Mouse (Mus musculus) urinary bladder, postnatal 25 days (tissue): Measurements from ENCODE around the gene Disc1.

Experiments used
- DNase-seq: peaks from one replicate; pipeline ENCODE4 v3.0.0; 2022; ENCODE audit warnings: low spot score

Gene Disc1

DNA sequence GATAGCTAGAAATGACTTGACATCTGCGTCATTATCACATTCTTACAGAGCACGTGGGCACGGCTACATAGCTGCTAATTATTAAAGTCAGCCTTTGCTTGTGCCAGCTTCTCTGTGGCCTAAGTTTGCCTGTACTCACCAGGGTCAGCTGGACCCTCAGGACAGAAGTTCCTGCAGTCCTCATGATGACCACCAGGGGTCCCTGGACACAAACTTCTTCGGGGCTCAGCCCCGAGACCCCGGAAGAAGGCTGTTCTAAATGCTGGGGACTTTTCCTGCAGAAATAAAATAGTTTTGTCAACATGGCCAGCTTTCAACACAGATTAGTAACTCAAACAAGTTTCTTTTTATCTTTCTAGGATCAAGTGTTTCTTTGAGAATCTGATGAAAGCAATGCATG, 74.3 kb downstream of the Disc1 start:
- peak; percentile 9 for DNase-seq

DNA sequence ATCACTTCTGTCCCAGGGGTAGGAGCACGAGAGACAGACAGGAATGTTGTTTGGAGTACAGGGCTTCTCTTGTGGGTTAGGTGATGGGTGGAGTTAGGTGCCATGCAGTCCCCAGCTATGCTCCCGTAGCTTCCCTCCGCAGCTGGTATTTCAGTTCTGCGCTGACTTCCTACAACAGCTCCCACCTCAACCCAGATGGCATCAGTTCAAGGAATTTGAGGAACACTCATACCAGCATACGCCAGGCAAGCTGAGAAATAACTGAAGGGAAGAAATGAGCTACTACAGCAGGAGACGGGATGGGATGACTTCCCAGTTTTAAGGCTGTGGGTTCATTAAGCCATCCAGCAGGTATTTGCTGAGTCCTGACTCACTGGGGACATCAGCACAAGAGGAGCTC, 76.8 kb downstream of the Disc1 start:
- DNase-seq = no peak

DNA sequence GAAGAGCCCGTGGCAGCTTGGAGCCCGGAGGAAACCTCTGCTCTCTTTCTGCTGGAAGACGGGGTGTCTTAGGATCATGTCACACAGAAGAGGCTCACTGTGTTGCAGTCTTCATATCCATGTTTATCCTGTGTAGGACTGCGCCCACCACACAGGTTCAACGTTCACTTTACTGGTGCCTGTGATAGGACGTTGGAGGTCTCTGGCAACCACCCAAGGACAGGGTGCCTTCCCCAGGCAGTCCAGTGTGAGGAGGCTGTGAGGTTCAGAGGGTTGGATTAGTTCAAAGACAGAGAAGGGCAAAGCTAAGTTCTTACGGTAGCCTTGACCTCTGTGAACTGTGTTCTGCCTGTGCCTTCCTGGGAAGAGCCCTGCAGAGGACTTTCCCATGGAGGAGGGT, 77.3 kb downstream of the Disc1 start:
- no peak for DNase-seq

DNA sequence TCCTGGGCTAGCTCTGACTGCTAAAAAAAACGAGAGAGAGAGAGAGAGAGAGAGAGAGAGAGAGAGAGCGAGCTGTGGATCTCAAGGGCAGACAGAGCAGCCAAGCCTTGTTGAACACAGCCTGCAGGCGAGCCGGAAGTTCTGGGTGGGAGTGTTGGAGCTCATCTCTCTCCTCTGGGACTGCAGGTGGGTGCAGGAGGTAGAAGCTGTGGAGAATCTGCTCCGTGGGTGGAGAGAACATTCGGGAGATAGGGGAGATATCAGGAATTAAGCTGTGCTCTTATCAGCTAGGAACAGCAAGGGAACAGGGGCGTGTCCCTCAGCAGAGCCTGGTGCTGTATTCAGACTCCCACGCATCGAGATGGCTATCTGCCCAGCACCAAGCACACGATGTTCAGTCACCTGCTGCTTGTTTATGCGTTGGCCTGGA, 79.7 kb downstream of the Disc1 start:
- no peak for DNase-seq

DNA sequence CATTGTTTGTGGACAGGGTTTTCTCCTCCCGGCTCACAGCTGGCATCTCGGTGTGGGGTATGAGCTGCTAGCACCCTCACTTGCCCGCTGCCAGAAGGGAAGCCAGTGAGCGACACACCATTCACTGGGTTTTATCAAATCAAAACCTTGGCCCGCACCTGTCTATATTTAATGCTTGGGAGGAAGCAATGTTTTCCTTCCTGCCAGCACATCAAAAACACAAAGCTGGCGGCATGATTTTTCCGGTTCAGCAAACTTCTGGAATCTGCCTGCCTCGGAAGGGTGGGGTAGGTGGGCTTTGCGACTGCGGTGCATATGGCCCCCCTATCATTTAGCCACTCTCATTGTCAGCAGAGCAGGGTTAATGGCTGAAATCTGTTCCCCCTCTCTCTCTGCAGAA, 80.9 kb downstream of the Disc1 start:
- DNase-seq = no peak

DNA sequence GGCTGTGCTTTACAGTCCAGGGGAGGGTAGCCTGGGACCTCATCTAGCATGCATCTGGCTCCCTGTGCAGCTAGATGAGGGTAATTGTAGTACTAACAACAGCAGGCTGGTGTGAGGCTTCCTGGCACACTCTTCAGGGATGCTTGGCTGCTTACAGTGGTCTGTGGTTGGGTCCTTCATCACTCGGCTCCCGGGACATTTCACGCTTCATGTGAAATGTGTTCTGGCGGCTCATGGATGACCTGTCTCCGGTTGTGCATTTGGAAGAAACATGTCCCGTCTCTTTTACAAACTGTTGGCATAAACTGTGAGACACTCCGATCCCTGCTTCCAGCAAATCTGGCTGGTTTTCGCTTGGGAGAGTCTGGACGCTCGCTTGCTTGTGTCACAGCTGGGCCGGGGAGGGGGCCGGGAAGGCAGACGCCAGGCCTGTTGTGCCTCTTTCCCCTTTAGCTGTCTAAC, 85.7 kb downstream of the Disc1 start:
- DNase-seq = no peak

DNA sequence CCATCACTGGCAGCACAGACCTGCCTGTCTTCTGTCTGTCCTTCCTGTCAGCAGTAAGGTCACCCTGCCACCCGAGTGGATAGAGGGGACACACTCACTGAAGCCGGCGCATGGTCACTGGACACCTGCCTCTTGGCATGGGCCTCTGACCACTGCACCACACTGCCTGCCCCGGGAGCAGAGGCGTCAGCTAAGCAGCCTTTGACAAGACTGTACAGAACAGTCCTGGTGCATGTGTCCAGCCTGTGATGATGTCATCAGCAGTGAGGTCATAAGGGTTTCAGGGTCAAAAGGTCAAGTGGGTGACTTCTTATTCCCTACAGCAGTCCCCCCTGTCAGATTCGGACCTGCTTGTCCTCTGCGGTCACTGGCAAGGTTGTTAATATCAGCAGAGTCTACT, 87.0 kb downstream of the Disc1 start:
- DNase-seq = no peak

DNA sequence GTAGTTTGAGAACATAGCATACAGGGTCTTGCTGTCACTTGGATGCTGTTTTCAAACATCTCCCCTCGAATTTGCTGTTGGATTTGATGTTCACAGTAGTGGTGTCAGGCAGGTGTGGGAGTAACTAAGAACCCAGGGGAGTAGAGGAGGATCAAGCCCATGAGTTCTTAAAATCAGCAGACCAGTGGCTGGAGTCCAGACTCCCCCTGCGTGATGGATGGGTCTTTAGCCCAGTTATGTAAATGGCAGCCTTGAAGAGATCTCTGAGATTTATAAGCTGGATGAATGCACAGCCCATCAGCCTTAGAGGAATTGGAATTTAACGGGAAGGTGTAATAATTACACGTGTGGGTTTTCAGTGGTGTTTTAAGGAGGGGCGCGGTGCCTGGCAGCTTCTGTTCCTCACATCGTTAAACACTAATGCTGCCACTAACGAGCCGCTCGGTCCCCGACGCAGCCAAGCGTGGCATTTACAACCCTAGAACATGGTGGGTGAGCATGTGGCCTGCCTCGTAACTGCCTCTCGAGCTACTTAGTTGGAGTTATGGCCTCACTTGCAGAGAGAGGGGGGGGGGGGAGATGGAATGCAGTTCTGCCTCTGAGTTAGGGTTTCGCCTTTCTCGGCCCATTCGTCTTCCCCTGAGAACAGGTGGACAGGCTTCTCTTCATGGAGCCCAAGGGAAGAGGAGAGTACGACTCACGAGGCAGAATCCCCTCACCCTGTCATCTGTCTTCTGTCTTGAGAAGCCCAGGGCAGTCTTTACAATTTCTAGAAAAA, 103.1 kb downstream of the Disc1 start:
- DNase-seq = no peak

DNA sequence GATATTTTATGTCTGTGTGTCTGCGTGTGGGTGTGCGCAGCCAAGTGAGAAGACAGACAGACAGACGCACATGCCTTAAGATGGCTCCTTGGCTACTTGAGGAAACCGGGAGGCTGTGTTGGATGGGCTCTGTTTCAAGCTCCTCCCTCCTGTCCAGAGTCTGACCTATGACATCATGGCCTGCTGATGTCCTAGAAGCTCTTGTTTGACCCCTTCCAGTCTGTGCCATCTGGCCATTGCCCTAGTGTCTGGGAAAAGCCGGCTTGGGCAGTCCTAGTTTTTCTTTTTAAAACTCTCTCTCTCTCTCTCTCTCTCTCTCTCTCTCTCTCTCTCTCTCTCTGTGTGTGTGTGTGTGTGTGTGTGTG, 103.6 kb downstream of the Disc1 start:
- no peak for DNase-seq

DNA sequence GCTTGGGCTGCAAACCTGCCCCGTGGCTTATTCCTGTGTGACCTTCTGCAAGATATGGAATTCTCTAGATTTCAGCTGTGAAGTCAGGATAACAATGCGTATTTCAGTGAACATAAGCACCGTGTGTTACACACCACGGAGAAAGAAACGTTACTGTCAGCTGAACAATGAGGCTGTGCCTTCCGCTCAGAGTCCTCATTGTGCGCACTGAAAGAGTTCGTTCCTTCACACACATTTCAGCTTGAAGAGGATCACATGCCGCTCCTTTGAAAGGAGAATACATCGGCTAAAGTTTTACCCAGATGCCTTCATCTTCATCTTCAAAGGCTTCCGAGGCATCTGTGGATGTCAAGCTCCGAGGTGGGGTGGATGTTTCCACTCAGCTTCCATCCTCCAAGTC, 105.4 kb downstream of the Disc1 start:
- DNase-seq = no peak

DNA sequence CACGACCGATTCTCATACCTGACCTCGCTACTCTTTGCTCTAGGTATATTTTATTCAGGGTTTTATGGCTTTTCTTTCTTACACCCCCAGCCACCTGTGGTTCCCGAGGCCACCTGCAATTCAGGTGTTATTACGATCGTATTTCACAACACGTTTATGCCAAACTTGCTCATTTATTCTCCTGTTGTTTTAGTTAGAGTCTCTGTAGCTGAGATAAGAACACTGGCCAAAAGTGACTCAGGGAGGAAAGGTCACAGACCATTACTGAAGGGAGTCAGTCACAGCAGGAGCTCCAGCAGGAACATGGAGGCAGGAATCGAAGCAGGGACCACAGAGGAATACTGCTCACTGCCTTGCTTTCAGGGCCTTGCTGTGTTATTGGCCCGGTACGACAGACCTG, 109.5 kb downstream of the Disc1 start:
- DNase-seq = no peak

DNA sequence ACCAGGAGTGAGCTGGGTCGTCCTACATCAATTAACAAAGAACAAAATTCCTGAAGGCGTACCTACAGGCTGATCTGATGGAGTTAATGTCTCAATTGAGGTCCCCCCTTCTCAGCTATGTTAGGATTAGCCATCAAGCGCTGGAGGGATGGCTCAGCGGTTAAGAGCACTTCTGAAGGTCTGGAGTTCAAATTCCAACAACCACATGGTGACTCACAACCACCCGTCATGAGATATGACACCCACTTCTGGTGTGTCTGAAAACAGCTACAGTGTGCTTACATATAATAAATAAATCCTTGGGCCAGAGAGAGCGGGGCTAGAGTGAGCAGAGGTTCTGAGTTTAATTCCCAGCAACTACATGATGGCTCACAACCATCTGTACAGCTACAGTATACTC, 109.9 kb downstream of the Disc1 start:
- no peak for DNase-seq

DNA sequence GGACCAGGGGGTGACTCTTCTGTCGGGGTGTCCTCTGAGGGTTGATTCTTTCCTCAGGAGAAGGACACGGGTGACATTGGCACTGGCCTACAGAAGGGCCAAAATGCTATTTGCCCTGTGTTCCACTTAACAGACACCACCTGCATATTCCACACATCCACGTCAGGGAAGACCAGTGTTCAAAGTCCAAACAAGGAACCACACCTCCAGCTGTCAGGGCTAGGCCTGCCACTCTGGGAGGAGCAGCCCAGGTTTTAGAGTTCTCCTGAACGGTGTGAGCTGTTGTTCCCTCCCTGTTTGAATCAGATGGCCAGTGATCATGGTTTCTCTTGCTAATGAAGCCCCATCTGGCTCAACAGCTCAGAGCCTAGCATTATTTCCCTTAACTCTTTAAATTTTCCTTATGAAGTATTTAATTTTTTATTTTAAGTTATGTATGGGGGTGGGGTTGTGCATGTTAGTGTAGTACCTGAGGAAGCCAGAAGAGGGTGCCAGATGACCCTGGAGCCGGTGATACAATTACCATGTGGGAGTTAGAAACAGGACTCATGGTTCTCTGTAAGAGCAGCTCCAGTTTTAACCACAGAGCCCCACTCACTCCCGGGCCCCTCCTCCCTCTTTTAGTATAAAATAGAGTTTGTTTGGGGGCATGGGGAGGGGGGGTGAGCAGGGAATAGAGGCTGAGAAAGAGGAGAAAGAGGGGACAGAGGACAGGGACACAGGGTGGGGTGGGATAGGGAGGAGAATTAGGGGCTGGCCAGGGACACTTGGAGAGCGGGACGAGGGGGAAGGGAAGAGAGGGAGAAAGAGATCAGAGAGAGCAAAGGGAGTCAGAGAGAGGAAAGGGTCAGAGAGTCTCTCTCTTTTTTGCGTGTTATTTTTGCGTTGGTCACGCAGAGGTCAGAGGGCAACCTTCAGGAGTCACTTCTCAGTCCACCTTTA, 111.8 kb downstream of the Disc1 start:
- DNase-seq = peak; percentile 41

DNA sequence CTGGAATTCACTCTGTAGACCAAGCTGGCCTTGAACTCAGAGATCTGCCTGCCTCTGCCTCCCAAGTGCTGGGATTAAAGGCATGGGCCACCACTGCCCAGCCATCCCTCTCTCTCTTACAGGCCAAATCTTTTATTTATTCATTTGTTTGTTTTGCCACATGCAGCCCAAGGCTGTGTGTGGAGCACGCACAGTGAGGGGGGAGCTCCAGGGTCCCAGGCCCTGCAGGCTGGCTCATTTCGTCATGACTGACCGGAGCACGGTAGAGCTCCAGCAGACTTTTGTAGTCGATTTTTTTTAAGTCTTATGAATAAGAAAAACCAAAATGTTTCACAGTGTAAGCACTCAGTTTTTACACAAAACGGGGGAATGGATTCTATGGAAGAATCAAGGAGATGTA, 112.5 kb downstream of the Disc1 start:
- no peak for DNase-seq

DNA sequence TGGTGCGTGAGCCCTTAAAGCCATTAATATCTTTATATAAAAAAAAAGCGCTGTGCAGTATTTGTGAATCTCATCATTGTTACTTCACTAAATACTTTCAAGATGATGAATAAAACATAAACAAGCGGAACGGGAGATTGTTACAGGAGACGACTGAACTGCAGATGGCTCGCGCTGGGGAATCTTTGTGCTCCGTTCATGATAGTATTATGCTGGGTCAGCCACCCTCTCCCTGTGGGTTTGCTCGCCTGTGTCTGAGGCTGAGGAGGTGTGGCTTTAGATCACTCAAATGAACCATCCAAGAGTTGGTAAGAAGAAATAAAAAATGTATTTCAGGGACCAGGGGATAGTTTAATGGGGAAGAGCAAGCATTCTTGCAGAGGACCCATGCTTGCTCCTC, 113.0 kb downstream of the Disc1 start:
- DNase-seq = no peak

DNA sequence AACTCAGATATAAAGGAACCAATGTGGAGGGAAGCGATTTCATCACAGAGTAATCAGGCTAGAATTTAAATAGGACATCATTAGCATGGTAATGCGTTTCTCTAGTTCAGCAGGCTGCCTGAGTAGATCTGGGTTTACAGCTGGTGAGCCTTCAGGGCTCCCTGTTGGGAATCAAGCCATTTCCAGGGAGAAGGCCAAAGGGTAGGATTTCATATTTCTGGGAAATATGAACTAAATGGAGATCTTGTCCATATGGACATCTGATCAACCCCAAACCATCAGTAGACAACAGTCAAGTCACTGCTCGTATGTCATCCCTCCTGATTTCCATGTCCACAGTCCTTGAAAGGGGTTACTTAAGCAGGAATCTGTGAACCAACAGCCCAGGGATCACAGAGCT, 115.6 kb downstream of the Disc1 start:
- DNase-seq = no peak

DNA sequence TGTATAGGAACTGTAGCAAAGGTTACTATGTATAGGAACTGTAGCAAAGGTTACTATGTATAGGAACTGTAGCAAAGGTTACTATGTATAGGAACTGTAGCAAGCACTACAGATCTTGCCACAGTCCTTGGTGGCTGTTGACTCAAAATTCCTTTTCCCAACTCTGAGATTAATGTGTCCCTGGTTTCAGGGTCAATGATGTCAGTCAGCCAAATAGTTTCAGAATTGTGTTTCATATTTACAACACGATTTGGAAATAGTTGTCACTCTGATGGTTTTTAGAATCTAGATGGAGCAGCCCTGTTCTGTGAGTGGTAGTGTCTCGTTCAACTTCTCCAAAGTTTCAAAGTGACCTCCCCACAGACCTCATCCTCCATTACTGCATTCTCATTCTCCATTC, 117.5 kb downstream of the Disc1 start:
- no peak for DNase-seq

DNA sequence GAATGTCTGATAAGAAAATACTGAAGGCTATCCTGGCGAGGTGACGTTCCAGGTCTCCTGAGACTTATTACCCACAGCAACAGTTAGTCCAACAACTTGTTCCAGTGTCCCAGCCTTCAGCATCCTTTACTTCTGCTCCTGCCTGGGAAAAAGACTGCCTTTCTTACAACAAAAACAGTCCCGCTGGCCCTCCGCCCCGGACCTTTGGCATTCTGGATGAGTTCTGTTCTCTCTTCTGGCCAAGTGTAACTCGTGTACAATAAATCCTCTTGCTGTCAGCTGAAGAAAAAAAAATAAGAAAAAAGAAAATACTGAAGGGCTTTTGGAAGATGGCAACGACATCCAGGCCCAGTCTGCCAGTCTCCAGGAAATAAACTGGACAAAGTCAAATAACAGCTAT, 120.2 kb downstream of the Disc1 start:
- DNase-seq = peak; percentile 28

DNA sequence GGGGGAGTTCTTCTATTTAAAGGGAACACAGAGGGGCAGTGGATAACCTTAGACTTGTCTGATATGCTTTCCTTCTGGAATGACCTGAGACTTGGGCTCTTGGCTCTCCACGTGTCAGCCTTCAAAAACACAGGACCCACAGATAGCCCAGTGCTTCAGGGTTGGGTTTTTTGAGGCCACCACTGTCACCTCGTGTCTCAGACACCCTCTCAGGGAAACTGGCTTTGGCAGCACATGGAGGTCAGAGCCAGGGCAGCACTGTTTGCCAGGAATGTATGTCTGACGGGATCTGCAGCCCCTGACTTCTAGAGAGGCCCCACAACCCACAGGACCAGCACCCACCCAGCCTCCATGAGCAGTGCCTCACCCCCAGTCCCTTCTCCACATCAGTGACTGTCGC, 120.9 kb downstream of the Disc1 start:
- DNase-seq = no peak

DNA sequence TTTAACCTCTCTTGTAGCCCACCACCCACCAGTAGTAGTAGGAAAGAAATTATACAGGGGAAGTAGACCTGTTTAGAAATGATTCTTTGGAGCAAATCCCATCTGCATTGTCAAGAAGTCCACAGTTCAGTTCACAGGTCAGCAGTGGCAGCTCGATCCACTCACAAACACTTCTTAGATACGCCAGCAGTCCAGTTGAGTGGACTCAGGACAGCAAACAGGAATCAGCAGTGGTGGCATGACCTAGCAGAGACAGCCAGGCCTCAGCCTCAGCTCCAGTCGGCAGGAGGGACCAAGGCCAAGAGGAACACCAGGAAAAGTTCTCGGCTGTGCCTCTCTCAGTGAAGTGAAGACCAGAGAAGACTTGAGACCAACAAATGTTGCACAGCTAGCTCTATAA, 121.7 kb downstream of the Disc1 start:
- no peak for DNase-seq

DNA sequence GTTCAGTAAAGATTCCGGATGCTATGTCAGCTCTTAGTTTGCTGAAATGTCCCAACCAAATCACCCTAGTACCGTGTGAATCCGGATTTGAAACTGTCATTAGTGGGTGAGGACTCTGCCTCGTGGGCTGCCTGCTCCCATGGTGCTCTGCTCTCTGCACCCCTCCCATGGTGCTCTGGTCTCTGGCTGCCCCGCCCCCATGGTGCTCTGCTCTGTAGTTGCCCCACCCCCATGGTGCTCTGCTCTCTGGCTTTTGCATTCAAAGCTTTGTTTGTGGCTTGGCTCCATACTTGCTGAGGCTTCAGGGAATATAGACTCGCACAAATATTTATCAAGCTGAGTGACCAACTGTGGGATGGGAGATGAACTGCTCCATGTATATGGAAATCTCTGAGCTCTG, 123.1 kb downstream of the Disc1 start:
- no peak for DNase-seq

DNA sequence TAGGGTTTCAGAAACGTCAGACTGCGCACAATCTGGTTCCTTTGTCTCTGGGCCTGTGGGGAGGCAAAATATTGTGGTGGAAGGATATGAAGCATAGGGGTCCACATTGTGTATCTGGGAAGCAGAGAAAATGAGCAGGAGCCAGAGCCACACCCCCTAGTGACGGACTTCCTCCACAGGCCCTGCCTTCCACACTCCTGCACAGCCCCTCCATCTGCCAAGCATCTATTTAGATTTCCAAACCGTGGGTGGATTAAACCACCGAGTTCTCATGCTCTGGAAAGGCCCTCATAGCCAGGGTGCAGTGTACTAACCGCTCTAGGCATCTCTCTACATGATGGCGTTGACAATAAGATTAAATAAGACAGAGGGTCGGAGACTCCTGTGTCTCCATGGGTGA, 124.0 kb downstream of the Disc1 start:
- no peak for DNase-seq
